ENCODE assay signal across 9 mouse cellular contexts in genomic region chr7:30613529-30614112, GRCm38 (mm10). TPM values are rescaled to one million over a fixed set of nuclear protein-coding genes. Genes with fewer than 3 reads are reported as not detected.
A peak's percentile ranks its signal among the peaks of the same experiment; 100 is the strongest.
DNase-seq lines count a peak whose midpoint lies in the region; ATAC-seq and TF ChIP-seq lines count a peak whose summit lies in the region.
"Had no signal": no experiment of that assay in that cellular context is flagged by ENCODE, and none has a peak within 500 bp of the region (broad histone marks: within the 10 kb centered on the region; RNA-seq: fewer than 3 reads in every experiment).

No protein-coding gene starts in this region.

- TF ChIP-seq CTCF in liver, adult 2 months (IDR thresholded peaks at IDR 0.05; ENCODE audit: low read depth, low read length): peak; percentile 79

- H3K9me3 ChIP-seq in neural tube, embryonic 15.5 days (replicated peaks): no peaks in the 10 kb centered on the region
- no peaks in the 10 kb centered on the region for H3K9me3 ChIP-seq in embryonic facial prominence, embryonic 11.5 days (replicated peaks; ENCODE audit: control insufficient read depth, low read length)
- no peaks in the 10 kb centered on the region for H3K9me3 ChIP-seq in intestine, embryonic 15.5 days
- H3K9me3 ChIP-seq: neural tube, embryonic 12.5 days had no signal

- no peak for ATAC-seq in neural tube, embryonic 15.5 days (ENCODE audit: low FRiP score)
- 0 out of 2 replicates have a peak, but pooled peaks have one; percentile 41 for ATAC-seq in embryonic facial prominence, embryonic 11.5 days (replicated peaks; ENCODE audit: insufficient number of reproducible peaks, low FRiP score, low TSS enrichment, low read depth)
- peak; percentile 54 for ATAC-seq in intestine, embryonic 15.5 days

- H3K27me3 ChIP-seq in neural tube, embryonic 15.5 days (replicated peaks): no peaks in the 10 kb centered on the region
- no peaks in the 10 kb centered on the region for H3K27me3 ChIP-seq in embryonic facial prominence, embryonic 11.5 days (ENCODE audit: control insufficient read depth, insufficient read depth, low read length)
- no peaks in the 10 kb centered on the region for H3K27me3 ChIP-seq in intestine, embryonic 15.5 days (replicated peaks)
- H3K27me3 ChIP-seq in liver, adult 2 months (ENCODE audit: control insufficient read depth, insufficient read depth, low read length): no peaks in the 10 kb centered on the region
- H3K27me3 ChIP-seq: neural tube, embryonic 12.5 days had no signal

- WGBS in neural tube, embryonic 15.5 days: 25% methylated on average over 14 of the region's 14 CpGs
- WGBS in embryonic facial prominence, embryonic 11.5 days: 27% methylated on average over 14 of the region's 14 CpGs
- WGBS in intestine, embryonic 15.5 days: 21% methylated on average over 14 of the region's 14 CpGs
- 19% methylated on average over 14 of the region's 14 CpGs for WGBS in liver, adult 2 months

- H3K27ac ChIP-seq in neural tube, embryonic 15.5 days (replicated peaks): no peak overlapping the region
- H3K27ac ChIP-seq in embryonic facial prominence, embryonic 11.5 days (replicated peaks; ENCODE audit: low read depth, low read length): no peak overlapping the region
- H3K27ac ChIP-seq in intestine, embryonic 15.5 days: no peak overlapping the region
- no peak overlapping the region for H3K27ac ChIP-seq in liver, adult 2 months (replicated peaks; ENCODE audit: insufficient read depth, low read depth, low read length)
- H3K27ac ChIP-seq: neural tube, embryonic 12.5 days had no signal

- H3K4me2 ChIP-seq in neural tube, embryonic 15.5 days: no peak overlapping the region
- H3K4me2 ChIP-seq in embryonic facial prominence, embryonic 11.5 days (ENCODE audit: low read depth, low read length): no peak overlapping the region
- H3K4me2 ChIP-seq in intestine, embryonic 15.5 days (replicated peaks): 0 out of 2 replicates have a peak overlapping the region, but pooled peaks have one; percentile 30
- H3K4me2 ChIP-seq: neural tube, embryonic 12.5 days had no signal

- peaks cover 35% of the 10 kb centered on the region for H3K36me3 ChIP-seq in neural tube, embryonic 15.5 days
- peaks cover 2% of the 10 kb centered on the region; the same call in 1 of the 2 replicates for H3K36me3 ChIP-seq in embryonic facial prominence, embryonic 11.5 days (replicated peaks; ENCODE audit: control insufficient read depth, insufficient read depth, low read depth, low read length)
- H3K36me3 ChIP-seq in intestine, embryonic 15.5 days: peaks cover 15% of the 10 kb centered on the region
- peaks cover 14% of the 10 kb centered on the region for H3K36me3 ChIP-seq in liver, adult 2 months (ENCODE audit: control insufficient read depth, insufficient read depth, low read length)

- H3K9ac ChIP-seq in neural tube, embryonic 15.5 days (replicated peaks): no peak overlapping the region
- no peak overlapping the region for H3K9ac ChIP-seq in embryonic facial prominence, embryonic 11.5 days (replicated peaks; ENCODE audit: low read length)
- no peak overlapping the region for H3K9ac ChIP-seq in intestine, embryonic 15.5 days
- H3K9ac ChIP-seq in liver, adult 2 months (ENCODE audit: low read depth, low read length): no peak overlapping the region
- H3K9ac ChIP-seq: neural tube, embryonic 12.5 days had no signal

- peak; percentile 65 for DNase-seq in neural tube, embryonic 10.5 days (ENCODE audit: extremely low spot score, low spot score)
- DNase-seq in adrenal gland, adult 18-20 months (ENCODE audit: low spot score in 2 of 2): peak; percentile 58 to 67
- DNase-seq in embryonic facial prominence, embryonic 11.5 days (ENCODE audit: low spot score): peak; percentile 74
- peak; percentile 38 for DNase-seq in liver, adult 2 months (ENCODE audit: extremely low read depth, low read depth, low spot score)
- peak; percentile 39 to 56 for DNase-seq in natural killer cell, adult 2 months (ENCODE audit: low spot score in 2 of 2)
- peak; percentile 56 to 62 for DNase-seq in thymus, postnatal 36 days

- no peak overlapping the region for H3K4me3 ChIP-seq in neural tube, embryonic 15.5 days (replicated peaks)
- H3K4me3 ChIP-seq in embryonic facial prominence, embryonic 11.5 days (ENCODE audit: low read depth, low read length): no peak overlapping the region
- H3K4me3 ChIP-seq in intestine, embryonic 15.5 days (replicated peaks): no peak overlapping the region
- no peak overlapping the region for H3K4me3 ChIP-seq in liver, adult 2 months (ENCODE audit: insufficient read depth, low read depth, low read length)
- H3K4me3 ChIP-seq: neural tube, embryonic 12.5 days had no signal

- TF ChIP-seq POLR2A in liver, adult 2 months (IDR thresholded peaks at IDR 0.05; ENCODE audit: extremely low read depth, insufficient read depth, low read length): no peak

- H3K79me2 ChIP-seq in liver, adult 2 months (ENCODE audit: control insufficient read depth, insufficient read depth, low read length): no peaks in the 10 kb centered on the region

- no peaks in the 10 kb centered on the region for H3K4me1 ChIP-seq in neural tube, embryonic 15.5 days
- H3K4me1 ChIP-seq in embryonic facial prominence, embryonic 11.5 days (ENCODE audit: control insufficient read depth, insufficient read depth, low read length): no peaks in the 10 kb centered on the region
- peaks cover 12% of the 10 kb centered on the region for H3K4me1 ChIP-seq in intestine, embryonic 15.5 days (replicated peaks)
- no peaks in the 10 kb centered on the region for H3K4me1 ChIP-seq in liver, adult 2 months (ENCODE audit: control insufficient read depth, insufficient read depth, low read length)

RNA-seq across cellular contexts. Expression of gene Upk1a, which starts 1.0 kb away (rescaled TPM):
- polyA plus RNA-seq in neural tube, embryonic 15.5 days (2015; fragmentation: Nextera tagmentation; extraction: Ambion mirVana): 0.87 and 2.3 TPM in 2 replicates
- under 1 TPM; 0.19 to 0.20 TPM for total RNA-seq in adrenal gland, adult 18-20 months (2021)
- 0.14 and 0.35 TPM in 2 replicates for polyA plus RNA-seq in embryonic facial prominence, embryonic 11.5 days (2014; fragmentation: Nextera tagmentation; extraction: Ambion mirVana)
- polyA plus RNA-seq in intestine, embryonic 15.5 days (2015; fragmentation: Nextera tagmentation; extraction: Ambion mirVana): 8.5 and 10.0 TPM in 2 replicates
- total RNA-seq in liver, adult 2 months (2014; rRNA removed): not detected in 2 replicates
- 0.23 and 0.54 TPM in 2 replicates for polyA plus RNA-seq in liver, adult 2 months (2012; rRNA removed)

RNA-seq across cellular contexts. Expression of gene Cox6b1, which starts 12.3 kb away (rescaled TPM):
- 1,176 and 1,358 TPM in 2 replicates for polyA plus RNA-seq in neural tube, embryonic 15.5 days (2015; fragmentation: Nextera tagmentation; extraction: Ambion mirVana)
- total RNA-seq in adrenal gland, adult 18-20 months (2021): 1,000 to 10,000 TPM; 1,148 to 1,842 TPM
- polyA plus RNA-seq in embryonic facial prominence, embryonic 11.5 days (2014; fragmentation: Nextera tagmentation; extraction: Ambion mirVana): 700 and 782 TPM in 2 replicates
- 1,191 and 1,300 TPM in 2 replicates for polyA plus RNA-seq in intestine, embryonic 15.5 days (2015; fragmentation: Nextera tagmentation; extraction: Ambion mirVana)
- 640 and 781 TPM in 2 replicates for total RNA-seq in liver, adult 2 months (2014; rRNA removed)
- 399 and 416 TPM in 2 replicates for polyA plus RNA-seq in liver, adult 2 months (2012; rRNA removed)

RNA-seq across cellular contexts. Expression of gene Zbtb32, which starts 14.9 kb away (rescaled TPM):
- 0.37 and 0.44 TPM in 2 replicates for polyA plus RNA-seq in neural tube, embryonic 15.5 days (2015; fragmentation: Nextera tagmentation; extraction: Ambion mirVana)
- total RNA-seq in adrenal gland, adult 18-20 months (2021): under 1 TPM in 1 of 2 experiments, not detected in 1; 0.83 TPM
- 0.21 and 0.43 TPM in 2 replicates for polyA plus RNA-seq in embryonic facial prominence, embryonic 11.5 days (2014; fragmentation: Nextera tagmentation; extraction: Ambion mirVana)
- polyA plus RNA-seq in intestine, embryonic 15.5 days (2015; fragmentation: Nextera tagmentation; extraction: Ambion mirVana): 0.87 and 1.6 TPM in 2 replicates
- total RNA-seq in liver, adult 2 months (2014; rRNA removed): 0.18 and 0.87 TPM in 2 replicates
- polyA plus RNA-seq in liver, adult 2 months (2012; rRNA removed): 0.58 and 0.61 TPM in 2 replicates

RNA-seq across cellular contexts. Expression of gene Etv2, which starts 22.0 kb away (rescaled TPM):
- polyA plus RNA-seq in neural tube, embryonic 15.5 days (2015; fragmentation: Nextera tagmentation; extraction: Ambion mirVana): not detected in 2 replicates
- total RNA-seq in adrenal gland, adult 18-20 months (2021): not detected
- 0.20 TPM in 1 of 2 replicates, not detected in the other for polyA plus RNA-seq in embryonic facial prominence, embryonic 11.5 days (2014; fragmentation: Nextera tagmentation; extraction: Ambion mirVana)
- not detected in 2 replicates for polyA plus RNA-seq in intestine, embryonic 15.5 days (2015; fragmentation: Nextera tagmentation; extraction: Ambion mirVana)
- 0.18 TPM in 1 of 2 replicates, not detected in the other for total RNA-seq in liver, adult 2 months (2014; rRNA removed)
- polyA plus RNA-seq in liver, adult 2 months (2012; rRNA removed): not detected in 2 replicates
- polyA plus RNA-seq: neural tube, embryonic 12.5 days had no signal

RNA-seq across cellular contexts. Expression of gene Kmt2b, which starts 25.1 kb away (rescaled TPM):
- polyA plus RNA-seq in neural tube, embryonic 15.5 days (2015; fragmentation: Nextera tagmentation; extraction: Ambion mirVana): 8.5 and 8.8 TPM in 2 replicates
- total RNA-seq in adrenal gland, adult 18-20 months (2021): 10 to 100 TPM; 37.8 to 56.6 TPM
- 7.2 and 8.4 TPM in 2 replicates for polyA plus RNA-seq in embryonic facial prominence, embryonic 11.5 days (2014; fragmentation: Nextera tagmentation; extraction: Ambion mirVana)
- polyA plus RNA-seq in intestine, embryonic 15.5 days (2015; fragmentation: Nextera tagmentation; extraction: Ambion mirVana): 6.5 and 7.2 TPM in 2 replicates
- 3.4 and 5.0 TPM in 2 replicates for total RNA-seq in liver, adult 2 months (2014; rRNA removed)
- polyA plus RNA-seq in liver, adult 2 months (2012; rRNA removed): 12.1 and 19.2 TPM in 2 replicates
